Mouse (Mus musculus) brown adipose tissue, adult 24 weeks (tissue): ENCODE measurements around the gene Arhgef2. TPM values are rescaled to one million over a fixed set of nuclear protein-coding genes. Genes with fewer than 3 reads are reported as not detected.
A peak's percentile ranks its signal among the peaks of the same experiment; 100 is the strongest.

Experiments
- H3K27ac ChIP-seq: fragments of 200-500 bp; replicated peaks from 2 replicates; pipeline ENCODE4 v1.5.1; 2012; ENCODE audit warnings: low read depth, mild to moderate bottlenecking, low read length
- H3K4me1 ChIP-seq: fragments of 200-500 bp; 2 replicates; pipeline ENCODE4 v1.6.1; 2012; ENCODE audit warnings: low read length, mixed read lengths; ENCODE audit not compliant: control insufficient read depth, insufficient read depth, insufficient read length
- H3K4me3 ChIP-seq: fragments of 200-500 bp; 2 replicates; pipeline ENCODE4 v1.5.1; 2012; ENCODE audit warnings: low read depth, mild to moderate bottlenecking, low read length, moderate library complexity; ENCODE audit not compliant: insufficient read depth
- polyA plus RNA-seq: library from polyadenylated mRNA; stranded (reverse); fragments of >200 nt; gene quantifications from 2 replicates; pipeline ENCODE4 v1.2.4, GENCODE M21; 2012; ENCODE audit not compliant: missing spikeins, insufficient read depth, insufficient read length

Arhgef2 gene
- polyA plus RNA-seq, 1 experiment = 13.7 TPM

DNA sequence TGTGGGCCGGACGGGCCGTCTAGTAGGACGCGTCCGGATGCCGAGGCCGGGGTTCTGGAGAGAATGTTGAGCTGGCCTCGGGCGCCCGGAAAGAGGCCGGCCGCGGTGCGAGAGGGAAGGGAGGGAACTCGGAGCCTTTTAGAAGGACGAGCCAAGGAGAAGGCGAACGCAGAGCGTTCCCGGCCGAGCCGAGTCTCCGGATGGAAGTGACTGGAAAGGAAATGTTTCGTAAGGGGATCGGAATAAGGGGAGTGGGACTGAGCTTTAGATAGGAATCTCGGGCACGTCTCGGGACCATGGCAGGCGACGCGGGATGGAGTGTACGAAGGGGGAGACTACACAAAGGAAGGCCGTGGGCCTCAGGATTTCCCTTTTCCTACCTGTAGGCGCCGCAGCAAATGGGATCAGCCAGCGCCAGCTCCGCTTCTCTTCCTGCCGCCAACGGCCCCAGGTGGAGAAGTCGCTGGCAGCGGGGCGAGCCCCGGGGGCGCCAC lies 80.2 kb downstream of the Arhgef2 start:
- Histone ChIP-seq H3K27ac (peak overlapping the region; percentile 96), H3K4me3 (peak overlapping the region; percentile 89), H3K4me1 (peaks cover 5% of the 10 kb centered on the region)

DNA sequence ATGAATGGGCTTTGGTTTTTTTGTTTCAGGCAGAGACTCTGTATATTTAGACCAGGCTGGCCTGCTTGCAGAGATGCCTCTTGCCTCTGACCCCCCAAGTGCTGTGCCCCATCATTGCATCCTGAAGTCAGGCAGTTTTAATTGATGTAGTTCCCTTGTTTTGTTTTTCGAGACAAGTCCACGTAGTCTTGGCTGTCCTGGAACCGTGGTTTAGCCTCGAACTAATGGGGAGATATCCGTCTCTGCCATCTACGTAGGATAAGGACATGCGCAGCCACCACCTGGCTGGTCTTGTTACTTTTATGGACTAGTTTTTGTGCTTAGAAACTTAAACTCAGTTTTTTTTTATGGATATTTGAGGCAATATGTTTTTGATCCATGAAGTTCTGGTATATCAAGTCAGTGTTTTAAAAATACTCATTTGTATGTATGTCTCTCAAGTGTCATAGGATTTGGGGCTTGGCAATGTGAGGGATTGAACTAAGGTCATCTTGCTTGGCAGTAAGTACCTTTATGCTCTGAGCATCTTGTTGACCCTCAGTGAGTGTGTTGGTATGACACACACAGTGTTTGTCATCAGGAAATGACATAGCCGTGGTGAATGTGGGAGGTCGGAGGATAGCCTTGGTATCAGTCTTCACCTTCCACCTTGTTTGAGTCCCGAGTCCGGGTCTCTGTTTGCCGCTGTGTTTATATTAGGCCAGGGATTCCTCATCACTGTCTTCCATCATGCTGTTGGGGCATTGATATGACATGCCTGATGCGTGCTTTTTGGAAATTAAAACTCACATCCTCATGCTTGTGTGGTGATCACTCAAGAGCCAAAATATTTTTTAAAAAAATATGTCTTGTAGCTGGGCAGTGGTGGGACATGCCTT lies 81.2 kb downstream of the Arhgef2 start:
- peak overlapping the region; percentile 96 for H3K27ac ChIP-seq
- H3K4me3 ChIP-seq = peak overlapping the region; percentile 89
- H3K4me1 ChIP-seq = peaks cover 5% of the 10 kb centered on the region

DNA sequence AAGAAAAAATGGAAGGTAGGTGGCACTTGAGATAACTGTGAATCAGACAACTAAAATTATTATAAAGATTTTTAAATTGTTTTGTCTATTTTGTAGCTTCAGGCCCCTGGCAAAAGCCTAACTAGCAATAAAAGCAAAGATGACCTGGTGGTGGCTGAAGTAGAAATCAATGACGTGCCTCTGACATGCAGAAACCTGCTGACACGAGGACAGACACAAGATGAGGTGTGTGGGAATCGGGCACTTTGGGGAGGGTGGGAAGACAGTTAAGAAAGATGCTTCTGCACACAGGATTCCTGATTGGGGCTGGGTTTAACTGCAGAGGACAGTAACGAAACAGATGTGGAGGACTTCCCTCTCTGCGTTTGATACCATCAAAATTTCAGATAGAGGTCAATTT lies 83.3 kb downstream of the Arhgef2 start:
- H3K4me3 ChIP-seq = no peak overlapping the region
- H3K4me1 ChIP-seq = peaks cover 5% of the 10 kb centered on the region
- H3K27ac ChIP-seq = no peak overlapping the region

DNA sequence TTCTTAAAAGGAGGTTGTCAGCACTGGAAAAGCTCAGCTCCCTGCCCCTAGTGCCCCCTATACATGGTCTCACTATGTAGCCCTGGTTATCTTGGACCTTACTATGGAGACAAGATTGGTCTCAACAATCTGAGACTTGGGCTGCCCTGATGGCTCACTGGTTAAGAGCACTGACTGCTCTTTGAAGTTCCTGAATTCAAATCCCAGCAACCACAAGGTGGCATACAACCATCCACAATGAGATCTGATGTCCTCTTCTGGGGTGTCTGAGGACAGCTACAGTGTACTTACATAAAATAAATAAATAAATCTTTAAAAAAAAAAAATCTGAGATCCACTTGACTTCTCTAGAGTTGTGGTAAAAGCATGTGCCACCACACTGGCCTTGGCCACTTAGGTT lies 89.8 kb downstream of the Arhgef2 start:
- Histone ChIP-seq H3K4me3 (no peak overlapping the region), H3K27ac (no peak overlapping the region), H3K4me1 (no peaks in the 10 kb centered on the region)

Other genes starting within 250 kb of the Arhgef2 start
- gene Paqr6, start 241.4 kb upstream of the Arhgef2 start, polyA plus RNA-seq = 2.1 TPM in 2 replicates
- not detected in 2 replicates for gene Bglap3, start 233.2 kb upstream of the Arhgef2 start, polyA plus RNA-seq
- not detected in 2 replicates for gene Bglap2, start 227.3 kb upstream of the Arhgef2 start, polyA plus RNA-seq
- gene Bglap, start 221.5 kb upstream of the Arhgef2 start, polyA plus RNA-seq = not detected in 2 replicates
- gene Pmf1, start 195.6 kb upstream of the Arhgef2 start, polyA plus RNA-seq = 25.1 and 30.8 TPM in 2 replicates
- gene Slc25a44, start 180.8 kb upstream of the Arhgef2 start, polyA plus RNA-seq = 71.0 and 78.1 TPM in 2 replicates
- gene Sema4a, start 144.8 kb upstream of the Arhgef2 start, polyA plus RNA-seq = 25.7 and 30.2 TPM in 2 replicates
- gene Lmna, start 96.0 kb upstream of the Arhgef2 start, polyA plus RNA-seq = 33.8 and 35.7 TPM in 2 replicates
- gene Mex3a, start 73.6 kb upstream of the Arhgef2 start, polyA plus RNA-seq = 0.16 and 0.21 TPM in 2 replicates
- not detected in 2 replicates for gene Rab25, start 57.7 kb upstream of the Arhgef2 start, polyA plus RNA-seq
- gene Lamtor2, start 52.9 kb upstream of the Arhgef2 start, polyA plus RNA-seq = 209 and 224 TPM in 2 replicates
- gene Ubqln4, start 52.2 kb upstream of the Arhgef2 start, polyA plus RNA-seq = 36.6 and 42.2 TPM in 2 replicates
- 84.2 and 89.0 TPM in 2 replicates for gene Ssr2, start 30.1 kb upstream of the Arhgef2 start, polyA plus RNA-seq
- not detected in 2 replicates for gene Rxfp4, start 47.2 kb downstream of the Arhgef2 start, polyA plus RNA-seq
- 17.1 and 28.6 TPM in 2 replicates for gene Khdc4, start 79.8 kb downstream of the Arhgef2 start, polyA plus RNA-seq
- 22.5 and 27.8 TPM in 2 replicates for gene Rit1, start 110.9 kb downstream of the Arhgef2 start, polyA plus RNA-seq
- 3.3 and 6.7 TPM in 2 replicates for gene Syt11, start 169.2 kb downstream of the Arhgef2 start, polyA plus RNA-seq
- gene Gon4l, start 229.3 kb downstream of the Arhgef2 start, polyA plus RNA-seq = 6.3 and 9.2 TPM in 2 replicates